Mouse (Mus musculus) MEL (cell line): ENCODE data around the gene Npc2. TPM values are rescaled to one million over a fixed set of nuclear protein-coding genes. Genes with fewer than 3 reads are reported as not detected.

Experiments used
- DNase-seq: peaks from one replicate; pipeline ENCODE4 v3.0.0; 2011; ENCODE audit warnings: low read depth, low spot score
- H3K27ac ChIP-seq: 2 replicates; pipeline ENCODE4 v1.5.1; 2012; ENCODE audit warnings: low read depth, mild to moderate bottlenecking, control low read depth, low read length, moderate library complexity; ENCODE audit not compliant: control insufficient read depth
- H3K27me3 ChIP-seq, 2 experiments: fragments of 150-350 bp in 1 of 2; sonication (generic) in 1 of 2; 2 replicates each; pipeline ENCODE4 v1.6.1; 2012; ENCODE audit warnings: low read length in 2 of 2, mild to moderate bottlenecking in 2 of 2, improper control_type of control experiment in 1 of 2, moderate library complexity in 1 of 2; ENCODE audit not compliant: insufficient read depth in 2 of 2, control insufficient read depth in 1 of 2
- H3K36me3 ChIP-seq, 2 experiments: 2 replicates each; pipeline ENCODE4 v1.6.1; 2012 to 2014; ENCODE audit warnings: low read length in 2 of 2, improper control_type of control experiment in 1 of 2, inconsistent platforms in 1 of 2, mild to moderate bottlenecking in 1 of 2; ENCODE audit not compliant: insufficient read depth in 2 of 2, control insufficient read depth in 1 of 2
- H3K4me1 ChIP-seq, 2 experiments: fragments of 150-350 bp in 1 of 2; sonication (generic) in 1 of 2; 2 replicates each; pipeline ENCODE4 v1.6.1; 2012; ENCODE audit warnings: low read length in 2 of 2, improper control_type of control experiment in 1 of 2, mild to moderate bottlenecking in 1 of 2; ENCODE audit not compliant: insufficient read depth in 2 of 2, control insufficient read depth in 1 of 2
- H3K4me3 ChIP-seq, 2 experiments: fragments of 150-350 bp in 1 of 2; sonication (generic) in 1 of 2; 2 replicates each; pipeline ENCODE4 v1.5.1; 2012; ENCODE audit warnings: low read depth in 2 of 2, low read length in 2 of 2, mild to moderate bottlenecking in 2 of 2, moderate library complexity in 2 of 2, control low read depth in 1 of 2, improper control_type of control experiment in 1 of 2; ENCODE audit not compliant: control insufficient read depth in 1 of 2, insufficient read depth in 1 of 2
- H3K79me2 ChIP-seq: 2 replicates; pipeline ENCODE4 v1.6.1; 2012; ENCODE audit warnings: mild to moderate bottlenecking, low read length, moderate library complexity; ENCODE audit not compliant: control insufficient read depth, poor library complexity, insufficient read depth
- H3K9ac ChIP-seq: 2 replicates; pipeline ENCODE4 v1.6.1; 2012; ENCODE audit warnings: low read depth, mild to moderate bottlenecking, control low read depth, low read length, moderate library complexity; ENCODE audit not compliant: control insufficient read depth, poor library complexity, severe bottlenecking
- H3K9me3 ChIP-seq: fragments of 150-350 bp; sonication (generic); replicated peaks from 2 replicates; pipeline ENCODE4 v1.6.1; 2012; ENCODE audit warnings: mild to moderate bottlenecking, low read length, improper control_type of control experiment, moderate library complexity; ENCODE audit not compliant: insufficient read depth
- BHLHE40 ChIP-seq: IDR thresholded peaks from 2 replicates; pipeline ENCODE4 v1.6.1; 2012; ENCODE audit warnings: low read depth, mild to moderate bottlenecking, inconsistent platforms, low read length, improper control_type of control experiment, borderline replicate concordance
- CHD1 ChIP-seq: IDR thresholded peaks from 2 replicates; pipeline ENCODE4 v1.6.1; 2012; ENCODE audit warnings: low read depth, mild to moderate bottlenecking, inconsistent platforms, low read length, improper control_type of control experiment
- CTCF ChIP-seq, 3 experiments: IDR thresholded peaks in 2 of 3; conservative IDR thresholded peaks in 1 of 3; 2 replicates each; pipeline ENCODE4 v1.5.1; 2011 to 2012; ENCODE audit warnings: low read length in 3 of 3, low read depth in 2 of 3, mild to moderate bottlenecking in 2 of 3, improper control_type of control experiment in 1 of 3, inconsistent platforms in 1 of 3, mixed read lengths in 1 of 3, moderate library complexity in 1 of 3; ENCODE audit not compliant: control insufficient read depth in 1 of 3, insufficient read depth in 1 of 3, poor library complexity in 1 of 3, severe bottlenecking in 1 of 3
- E2F4 ChIP-seq: IDR thresholded peaks from 2 replicates; pipeline ENCODE4 v1.6.1; 2011; ENCODE audit warnings: low read depth, low read length, improper control_type of control experiment, borderline replicate concordance
- ELF1 ChIP-seq: IDR thresholded peaks from 2 replicates; pipeline ENCODE4 v1.6.1; 2014; ENCODE audit warnings: low read depth, mild to moderate bottlenecking, inconsistent platforms, low read length, improper control_type of control experiment, moderate library complexity
- EP300 ChIP-seq, 2 experiments: IDR thresholded peaks; 2 replicates each; pipeline ENCODE4 v1.6.1; 2011; ENCODE audit warnings: improper control_type of control experiment in 2 of 2, low read length in 2 of 2, low read depth in 1 of 2, mild to moderate bottlenecking in 1 of 2
- ETS1 ChIP-seq: IDR thresholded peaks from 2 replicates; pipeline ENCODE4 v1.6.1; 2012; ENCODE audit warnings: low read depth, mild to moderate bottlenecking, inconsistent platforms, low read length, improper control_type of control experiment, moderate library complexity
- GABPA ChIP-seq: IDR thresholded peaks from 2 replicates; pipeline ENCODE4 v1.6.1; 2012; ENCODE audit warnings: low read depth, mild to moderate bottlenecking, inconsistent platforms, low read length, improper control_type of control experiment, moderate library complexity
- GATA1 ChIP-seq: IDR thresholded peaks from 2 replicates; pipeline ENCODE4 v1.6.1; 2011; ENCODE audit warnings: low read depth, low read length, improper control_type of control experiment
- HCFC1 ChIP-seq: IDR thresholded peaks from 2 replicates; pipeline ENCODE4 v1.6.1; 2012; ENCODE audit warnings: low read depth, mild to moderate bottlenecking, inconsistent platforms, low read length, improper control_type of control experiment, moderate library complexity
- KAT2A ChIP-seq: conservative IDR thresholded peaks from 2 replicates; pipeline ENCODE4 v1.6.1; 2012; ENCODE audit warnings: low read depth, low read length, improper control_type of control experiment, inconsistent platforms
- MAZ ChIP-seq: IDR thresholded peaks from 2 replicates; pipeline ENCODE4 v1.6.1; 2012; ENCODE audit warnings: low read depth, mild to moderate bottlenecking, inconsistent platforms, low read length, improper control_type of control experiment
- MEF2A ChIP-seq: IDR thresholded peaks from 2 replicates; pipeline ENCODE4 v1.6.1; 2014; ENCODE audit warnings: low read depth, mild to moderate bottlenecking, inconsistent platforms, low read length, improper control_type of control experiment; ENCODE audit not compliant: poor library complexity, insufficient replicate concordance, severe bottlenecking; ENCODE audit errors: extremely low read depth
- MXI1 ChIP-seq: IDR thresholded peaks from 2 replicates; pipeline ENCODE4 v1.6.1; 2011; ENCODE audit warnings: mild to moderate bottlenecking, low read depth, low read length, improper control_type of control experiment
- MYB ChIP-seq: IDR thresholded peaks from 2 replicates; pipeline ENCODE4 v1.6.1; 2011; ENCODE audit warnings: mild to moderate bottlenecking, low read depth, low read length, improper control_type of control experiment
- MYC ChIP-seq: IDR thresholded peaks from 2 replicates; pipeline ENCODE4 v1.6.1; 2011; ENCODE audit warnings: low read depth, mild to moderate bottlenecking, low read length, improper control_type of control experiment, moderate library complexity
- NELFE ChIP-seq: IDR thresholded peaks from 2 replicates; pipeline ENCODE4 v1.6.1; 2011; ENCODE audit warnings: low read depth, low read length, improper control_type of control experiment
- NRF1 ChIP-seq: IDR thresholded peaks from 2 replicates; pipeline ENCODE4 v1.6.1; 2014; ENCODE audit warnings: low read depth, mild to moderate bottlenecking, inconsistent platforms, low read length, improper control_type of control experiment, moderate library complexity; ENCODE audit not compliant: poor library complexity, insufficient read depth, severe bottlenecking
- POLR2A ChIP-seq, 2 experiments: IDR thresholded peaks; 2 replicates each; pipeline ENCODE4 v1.6.1; 2011 to 2012; ENCODE audit warnings: low read length in 2 of 2, mild to moderate bottlenecking in 2 of 2, control low read depth in 1 of 2, improper control_type of control experiment in 1 of 2, low read depth in 1 of 2, moderate library complexity in 1 of 2; ENCODE audit not compliant: control insufficient read depth in 1 of 2, insufficient read depth in 1 of 2, poor library complexity in 1 of 2
- POLR2AphosphoS2 ChIP-seq: IDR thresholded peaks from 2 replicates; pipeline ENCODE4 v1.6.1; 2011; ENCODE audit warnings: low read length, improper control_type of control experiment
- POLR2AphosphoS5 ChIP-seq: IDR thresholded peaks from 2 replicates; pipeline ENCODE4 v1.6.1; 2012; ENCODE audit warnings: low read depth, borderline replicate concordance, mild to moderate bottlenecking, inconsistent platforms, low read length, moderate library complexity, mixed read lengths
- RCOR1 ChIP-seq: IDR thresholded peaks from 2 replicates; pipeline ENCODE4 v1.6.1; 2012; ENCODE audit warnings: low read depth, mild to moderate bottlenecking, inconsistent platforms, low read length, improper control_type of control experiment
- SIN3A ChIP-seq: IDR thresholded peaks from 2 replicates; pipeline ENCODE4 v1.6.1; 2012; ENCODE audit warnings: low read length, improper control_type of control experiment, inconsistent platforms
- SMC3 ChIP-seq: IDR thresholded peaks from 2 replicates; pipeline ENCODE4 v1.6.1; 2011; ENCODE audit warnings: low read depth, low read length, improper control_type of control experiment
- TBP ChIP-seq: IDR thresholded peaks from 2 replicates; pipeline ENCODE4 v1.8.0; 2011; ENCODE audit warnings: low read depth, low read length, improper control_type of control experiment
- TCF12 ChIP-seq: IDR thresholded peaks from 2 replicates; pipeline ENCODE4 v1.6.1; 2014; ENCODE audit warnings: low read depth, mild to moderate bottlenecking, inconsistent platforms, low read length, improper control_type of control experiment, moderate library complexity
- USF1 ChIP-seq: IDR thresholded peaks from 2 replicates; pipeline ENCODE4 v1.6.1; 2014; ENCODE audit warnings: low read depth, mild to moderate bottlenecking, inconsistent platforms, low read length, improper control_type of control experiment, moderate library complexity
- USF2 ChIP-seq, 2 experiments: IDR thresholded peaks; 2 replicates each; pipeline ENCODE4 v1.6.1; 2011 to 2012; ENCODE audit warnings: improper control_type of control experiment in 2 of 2, low read length in 2 of 2, borderline replicate concordance in 1 of 2, inconsistent platforms in 1 of 2, low read depth in 1 of 2, mild to moderate bottlenecking in 1 of 2; ENCODE audit not compliant: insufficient read depth in 1 of 2
- ZC3H11A ChIP-seq: IDR thresholded peaks from 2 replicates; pipeline ENCODE4 v1.6.1; 2012; ENCODE audit warnings: low read depth, mild to moderate bottlenecking, inconsistent platforms, low read length, improper control_type of control experiment
- polyA plus RNA-seq, 2 experiments: library from polyadenylated mRNA; stranded (reverse) in 1 of 2; unstranded in 1 of 2; fragments of >175 nt in 1 of 2; fragments of >200 nt in 1 of 2; gene quantifications; 2 replicates each; pipeline versions ENCODE4 v1.2.1 to v1.2.4; 2012; ENCODE audit warnings: low replicate concordance in 2 of 2, low read depth in 1 of 2; ENCODE audit not compliant: insufficient read length in 2 of 2, insufficient read depth in 1 of 2, missing spikeins in 1 of 2
- total RNA-seq: library from RNA; depleted of rRNA; stranded (reverse); fragments of 300-350 nt; gene quantifications from 2 replicates; pipeline ENCODE4 v1.2.3, GENCODE M21; 2012

Npc2 gene
- total and polyA plus RNA-seq, 3 experiments, result 48.9 to 63.1 TPM; not detected in 1

DNA sequence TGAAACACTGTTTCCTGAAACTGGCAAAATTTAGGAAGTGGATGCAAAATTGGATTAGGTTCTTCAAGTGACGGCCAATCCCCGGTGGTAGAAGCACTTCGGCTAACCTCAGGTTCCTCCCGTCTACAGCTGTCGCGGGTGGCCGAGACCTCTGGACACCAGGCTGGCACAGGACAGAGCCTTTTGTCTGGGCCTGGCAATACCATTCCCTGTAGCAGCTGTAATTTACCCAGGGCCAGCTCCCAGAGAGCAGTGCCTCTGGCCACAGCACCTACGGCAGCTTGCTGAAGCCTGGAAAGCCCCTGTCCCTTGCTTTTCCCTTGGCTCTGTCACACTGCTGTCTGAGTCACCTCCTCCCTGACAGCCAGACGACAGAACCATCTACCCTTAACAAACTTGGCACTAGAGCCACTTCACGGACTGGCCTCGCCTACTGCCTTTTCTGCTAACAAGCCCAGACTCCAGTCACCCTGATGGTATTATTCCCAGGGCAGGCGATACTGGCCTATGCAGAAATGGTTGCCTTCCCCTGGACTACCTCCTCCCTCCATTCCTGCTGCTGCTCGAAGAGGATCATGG lies 28.7 kb upstream of the Npc2 start:
- Histone ChIP-seq H3K9ac (no peak overlapping the region), H3K27me3 (peaks cover 10 to 11% of the 10 kb centered on the region in 2 experiments), H3K4me3 (no peak overlapping the region), H3K9me3 (no peaks in the 10 kb centered on the region), H3K36me3 (no peaks in the 10 kb centered on the region), H3K27ac (no peak overlapping the region), H3K4me1 (peaks cover 0 to 5% of the 10 kb centered on the region in 2 experiments; a peak in 1 of 4 replicates), H3K79me2 (no peaks in the 10 kb centered on the region)
- DNase-seq, result no peak
- TF ChIP-seq GATA1 (no peak), ETS1 (no peak), BHLHE40 (no peak), CTCF (IDR thresholded peaks at IDR 0.05 in 2 of 3, conservative IDR thresholded peaks at IDR 0.05 in 1 of 3; ENCODE audit: control insufficient read depth in 1 of 3, insufficient read depth in 1 of 3, low read depth in 2 of 3, low read length in 3 of 3, poor library complexity in 1 of 3, severe bottlenecking in 1 of 3) (no peak), MYB (no peak), HCFC1 (no peak), TBP (no peak), POLR2A (IDR thresholded peaks at IDR 0.05; ENCODE audit: control insufficient read depth in 1 of 2, insufficient read depth in 1 of 2, low read depth in 1 of 2, low read length in 2 of 2, poor library complexity in 1 of 2) (no peak), KAT2A (no peak), POLR2AphosphoS2 (no peak), E2F4 (no peak), MEF2A (no peak), GABPA (no peak), RCOR1 (no peak), TCF12 (no peak), MYC (no peak), USF2 (IDR thresholded peaks at IDR 0.05; ENCODE audit: borderline replicate concordance in 1 of 2, insufficient read depth in 1 of 2, low read depth in 1 of 2, low read length in 2 of 2) (no peak), CHD1 (no peak)

GRCm38 (mm10) chr12:84800419-84800818 lies 27.5 kb upstream of the Npc2 start:
- no peak overlapping the region for H3K9ac ChIP-seq
- H3K4me3 ChIP-seq, result peak overlapping the region in 1 of 2 experiments; percentile 39; a peak in 1 of 4 replicates
- H3K4me1 ChIP-seq, result peaks cover 0 to 5% of the 10 kb centered on the region in 2 experiments; a peak in 1 of 4 replicates
- H3K9me3 ChIP-seq, result no peaks in the 10 kb centered on the region
- no peaks in the 10 kb centered on the region for H3K79me2 ChIP-seq
- H3K27ac ChIP-seq, result no peak overlapping the region
- peak; percentile 47 for DNase-seq
- peaks cover 5 to 12% of the 10 kb centered on the region in 2 experiments; a peak in 2 of 4 replicates for H3K27me3 ChIP-seq
- H3K36me3 ChIP-seq, result no peaks in the 10 kb centered on the region
- TF ChIP-seq MEF2A, result no peak
- TF ChIP-seq MXI1, result no peak
- TF ChIP-seq HCFC1, result no peak
- TF ChIP-seq CHD1, result no peak
- no peak for TF ChIP-seq POLR2AphosphoS5
- TF ChIP-seq USF1, result no peak
- TF ChIP-seq MYC, result no peak
- no peak for TF ChIP-seq SMC3
- no peak for TF ChIP-seq NRF1
- TF ChIP-seq ZC3H11A, result no peak
- TF ChIP-seq CTCF (IDR thresholded peaks at IDR 0.05 in 2 of 3, conservative IDR thresholded peaks at IDR 0.05 in 1 of 3; ENCODE audit: control insufficient read depth in 1 of 3, insufficient read depth in 1 of 3, low read depth in 2 of 3, low read length in 3 of 3, poor library complexity in 1 of 3, severe bottlenecking in 1 of 3), result no peak
- no peak for TF ChIP-seq SIN3A
- TF ChIP-seq EP300 (IDR thresholded peaks at IDR 0.05; ENCODE audit: low read depth in 1 of 2, low read length in 2 of 2), result no peak
- TF ChIP-seq NELFE, result no peak
- TF ChIP-seq MAZ, result no peak
- no peak for TF ChIP-seq ELF1
